Mouse (Mus musculus): ENCODE results near the gene Polr2l. TPM values are rescaled to one million over a fixed set of nuclear protein-coding genes. Genes with fewer than 3 reads are reported as not detected.
A peak's percentile ranks its signal among the peaks of the same experiment; 100 is the strongest.

The Polr2l gene
- total and polyA plus RNA-seq, 2 experiments from 2014 or later = 17.4 to 81.3 TPM

DNA sequence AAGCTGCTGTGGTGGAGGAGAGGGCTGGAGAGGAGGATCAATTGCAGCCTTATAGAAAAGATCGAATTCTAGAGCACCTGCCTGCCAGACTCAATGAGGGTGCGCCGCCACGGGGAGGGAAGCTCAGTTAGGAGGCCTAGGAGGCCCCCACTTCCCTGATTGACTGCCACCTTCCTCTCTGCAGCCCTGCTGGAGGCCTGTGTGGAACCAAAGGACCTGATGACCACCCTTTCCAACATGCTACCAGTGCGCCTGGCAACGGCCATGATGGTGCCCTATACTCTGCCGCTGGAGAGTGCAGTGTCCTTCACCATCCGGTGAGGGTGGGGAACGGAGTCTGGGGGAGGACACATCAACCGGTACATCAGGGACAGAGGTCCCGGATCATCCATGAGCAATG lies 16.3 kb downstream of the Polr2l start:
- ATAC-seq (ENCODE audit: insufficient read depth, low read depth) = no peak
- H3K27me3 ChIP-seq (ENCODE audit: control insufficient read depth, insufficient read depth, low read length) = peaks cover 5% of the 10 kb centered on the region; the same call in 1 of the 2 replicates
- no peaks in the 10 kb centered on the region for H3K9me3 ChIP-seq (replicated peaks; ENCODE audit: control insufficient read depth, low read length)
- peaks cover 26% of the 10 kb centered on the region for H3K4me1 ChIP-seq (ENCODE audit: control insufficient read depth, insufficient read depth)
- TF ChIP-seq EP300 (IDR thresholded peaks at IDR 0.05; ENCODE audit: low read depth) (no peak), CTCF (IDR thresholded peaks at IDR 0.05; ENCODE audit: low read depth) (no peak)
- WGBS = 95% methylated on average over 11 of the region's 11 CpGs
- no peak overlapping the region for H3K4me3 ChIP-seq (ENCODE audit: low read depth, low read length)
- no peak overlapping the region for H3K9ac ChIP-seq (replicated peaks; ENCODE audit: low read depth, low read length)
- H3K4me2 ChIP-seq (ENCODE audit: low read depth, low read length) = no peak overlapping the region
- DNase-seq (ENCODE audit: low spot score) = no peak
- no peak overlapping the region for H3K27ac ChIP-seq (ENCODE audit: low read depth)
- H3K36me3 ChIP-seq (replicated peaks; ENCODE audit: control insufficient read depth, insufficient read depth, low read length) = peaks cover 33% of the 10 kb centered on the region

DNA sequence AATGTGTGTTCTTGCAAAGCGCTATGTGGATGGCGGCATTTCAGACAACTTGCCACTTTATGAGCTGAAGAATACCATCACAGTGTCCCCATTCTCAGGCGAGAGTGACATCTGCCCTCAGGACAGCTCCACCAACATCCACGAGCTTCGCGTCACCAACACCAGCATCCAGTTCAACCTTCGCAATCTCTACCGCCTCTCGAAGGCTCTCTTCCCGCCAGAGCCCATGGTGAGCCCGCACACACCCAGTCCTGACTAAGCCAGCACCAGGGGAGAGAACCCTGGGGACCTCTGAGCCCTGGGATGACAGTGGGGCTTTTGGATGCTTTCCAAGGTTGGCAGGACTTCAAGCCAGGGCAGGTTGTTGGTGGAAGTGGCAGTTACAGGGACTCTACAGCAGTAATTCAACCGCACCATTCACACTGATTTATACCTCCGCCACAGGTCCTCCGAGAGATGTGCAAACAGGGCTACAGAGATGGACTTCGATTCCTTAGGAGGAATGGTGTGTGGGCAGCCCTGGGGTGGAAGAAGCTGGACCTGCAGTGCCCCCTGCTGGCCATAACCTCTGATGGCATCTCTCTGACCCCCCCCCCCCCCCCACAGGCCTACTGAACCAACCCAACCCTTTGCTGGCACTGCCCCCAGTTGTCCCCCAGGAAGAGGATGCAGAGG lies 16.8 kb downstream of the Polr2l start:
- Histone ChIP-seq H3K36me3 (replicated peaks; ENCODE audit: control insufficient read depth, insufficient read depth, low read length) (peaks cover 33% of the 10 kb centered on the region), H3K4me1 (ENCODE audit: control insufficient read depth, insufficient read depth) (peaks cover 26% of the 10 kb centered on the region), H3K9me3 (replicated peaks; ENCODE audit: control insufficient read depth, low read length) (no peaks in the 10 kb centered on the region), H3K27ac (ENCODE audit: low read depth) (no peak overlapping the region), H3K9ac (replicated peaks; ENCODE audit: low read depth, low read length) (no peak overlapping the region), H3K4me2 (ENCODE audit: low read depth, low read length) (no peak overlapping the region), H3K4me3 (ENCODE audit: low read depth, low read length) (no peak overlapping the region), H3K27me3 (ENCODE audit: control insufficient read depth, insufficient read depth, low read length) (no peaks in the 10 kb centered on the region)
- ATAC-seq (ENCODE audit: insufficient read depth, low read depth) (no peak), DNase-seq (ENCODE audit: low spot score) (peak; percentile 48)
- TF ChIP-seq EP300 (IDR thresholded peaks at IDR 0.05; ENCODE audit: low read depth) (no peak), CTCF (IDR thresholded peaks at IDR 0.05; ENCODE audit: low read depth) (peak; percentile 47)
- 79% methylated on average over 15 of the region's 15 CpGs for WGBS

DNA sequence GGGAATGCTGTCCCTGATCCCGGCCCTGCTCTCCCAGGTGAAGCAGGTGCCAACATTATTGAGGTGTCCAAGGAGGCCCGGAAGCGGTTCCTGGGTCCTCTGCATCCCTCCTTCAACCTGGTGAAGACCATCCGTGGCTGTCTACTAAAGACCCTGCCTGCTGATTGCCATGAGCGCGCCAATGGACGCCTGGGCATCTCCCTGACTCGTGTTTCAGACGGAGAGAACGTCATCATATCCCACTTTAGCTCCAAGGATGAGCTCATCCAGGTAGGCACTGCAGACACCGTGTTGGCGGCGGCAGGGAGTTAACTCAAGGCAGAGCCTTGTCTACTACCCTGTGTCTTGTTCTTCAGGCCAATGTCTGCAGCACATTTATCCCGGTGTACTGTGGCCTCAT lies 17.7 kb downstream of the Polr2l start:
- DNase-seq (ENCODE audit: low spot score) (no peak), ATAC-seq (ENCODE audit: insufficient read depth, low read depth) (no peak)
- H3K36me3 ChIP-seq (replicated peaks; ENCODE audit: control insufficient read depth, insufficient read depth, low read length) = peaks cover 33% of the 10 kb centered on the region
- no peaks in the 10 kb centered on the region for H3K27me3 ChIP-seq (ENCODE audit: control insufficient read depth, insufficient read depth, low read length)
- H3K9ac ChIP-seq (replicated peaks; ENCODE audit: low read depth, low read length) = no peak overlapping the region
- H3K9me3 ChIP-seq (replicated peaks; ENCODE audit: control insufficient read depth, low read length) = no peaks in the 10 kb centered on the region
- WGBS = 88% methylated on average over 14 of the region's 14 CpGs
- no peak for TF ChIP-seq EP300 (IDR thresholded peaks at IDR 0.05; ENCODE audit: low read depth)
- no peak for TF ChIP-seq CTCF (IDR thresholded peaks at IDR 0.05; ENCODE audit: low read depth)
- H3K4me1 ChIP-seq (ENCODE audit: control insufficient read depth, insufficient read depth) = peaks cover 26% of the 10 kb centered on the region
- H3K27ac ChIP-seq (ENCODE audit: low read depth) = peak overlapping the region; percentile 98; the same call in 1 of the 2 replicates
- H3K4me3 ChIP-seq (ENCODE audit: low read depth, low read length) = no peak overlapping the region
- H3K4me2 ChIP-seq (ENCODE audit: low read depth, low read length) = peak overlapping the region; percentile 64; the same call in 1 of the 2 replicates

DNA sequence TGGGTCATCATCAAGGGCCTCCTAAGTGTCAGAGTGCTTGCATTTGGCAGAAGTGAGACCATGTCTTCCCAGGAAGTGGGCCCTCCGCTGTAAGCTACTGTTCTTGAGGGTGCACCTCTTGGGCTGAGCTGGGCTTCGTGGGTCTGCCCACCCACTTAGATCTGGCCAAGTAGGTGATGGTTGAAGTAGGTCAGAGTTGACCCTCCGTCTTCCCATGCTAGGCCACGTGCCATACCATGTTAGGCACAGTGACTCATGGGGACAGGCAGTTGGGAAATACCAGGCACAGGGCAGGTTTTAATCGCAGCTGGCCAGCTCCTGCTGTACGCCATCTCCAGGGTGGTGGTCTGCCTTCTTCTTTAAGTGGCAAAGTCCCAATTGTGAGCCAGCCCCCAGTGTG lies 18.2 kb downstream of the Polr2l start:
- Histone ChIP-seq H3K4me1 (ENCODE audit: control insufficient read depth, insufficient read depth) (peaks cover 26% of the 10 kb centered on the region), H3K9me3 (replicated peaks; ENCODE audit: control insufficient read depth, low read length) (no peaks in the 10 kb centered on the region), H3K27ac (ENCODE audit: low read depth) (peak overlapping the region; percentile 98), H3K4me2 (ENCODE audit: low read depth, low read length) (peak overlapping the region; percentile 64), H3K4me3 (ENCODE audit: low read depth, low read length) (peak overlapping the region; percentile 65), H3K9ac (replicated peaks; ENCODE audit: low read depth, low read length) (peak overlapping the region; percentile 83; the same call in 1 of the 2 replicates), H3K36me3 (replicated peaks; ENCODE audit: control insufficient read depth, insufficient read depth, low read length) (peaks cover 36% of the 10 kb centered on the region), H3K27me3 (ENCODE audit: control insufficient read depth, insufficient read depth, low read length) (no peaks in the 10 kb centered on the region)
- DNase-seq (ENCODE audit: low spot score) (peak; percentile 31), ATAC-seq (ENCODE audit: insufficient read depth, low read depth) (no peak)
- TF ChIP-seq EP300 (IDR thresholded peaks at IDR 0.05; ENCODE audit: low read depth) (no peak), CTCF (IDR thresholded peaks at IDR 0.05; ENCODE audit: low read depth) (no peak)
- 73% methylated on average over 6 of the region's 6 CpGs for whole genome bisulfite sequencing

DNA sequence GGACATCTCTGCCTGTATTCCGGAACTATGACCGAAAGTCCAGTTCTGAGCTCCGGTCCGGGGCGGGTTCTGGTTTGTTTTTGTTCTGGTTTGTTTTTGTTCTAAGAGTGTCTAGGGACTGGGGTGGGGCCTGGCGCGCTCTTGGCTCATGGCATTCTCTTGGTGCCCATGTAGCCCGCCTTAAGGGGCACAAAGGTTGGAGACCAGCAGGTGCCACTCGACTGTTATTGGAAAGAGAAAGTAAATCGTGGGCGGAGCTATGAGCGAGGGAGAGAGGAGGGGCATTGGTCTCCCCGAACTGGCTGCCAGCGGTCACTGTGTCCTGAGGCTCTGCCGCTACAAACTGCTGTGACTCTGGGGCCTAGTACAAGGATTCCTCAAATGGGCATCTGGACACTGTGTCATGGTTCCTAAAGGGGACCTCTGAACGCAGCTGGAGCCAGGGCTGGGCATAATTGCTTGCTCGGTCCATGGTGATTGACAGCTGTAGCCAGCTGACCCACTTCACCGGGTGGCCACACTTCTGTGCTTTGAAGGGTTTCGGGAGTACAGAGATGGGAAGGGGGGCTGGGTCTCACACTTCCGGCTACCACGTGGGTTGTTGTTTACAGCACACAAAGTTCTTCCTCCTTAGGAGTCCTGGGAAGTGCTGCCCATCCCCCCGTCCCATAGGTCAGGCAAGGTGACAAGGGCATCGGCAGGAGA lies 19.2 kb downstream of the Polr2l start:
- Histone ChIP-seq H3K9me3 (replicated peaks; ENCODE audit: control insufficient read depth, low read length) (no peaks in the 10 kb centered on the region), H3K36me3 (replicated peaks; ENCODE audit: control insufficient read depth, insufficient read depth, low read length) (peaks cover 45% of the 10 kb centered on the region), H3K4me1 (ENCODE audit: control insufficient read depth, insufficient read depth) (peaks cover 18% of the 10 kb centered on the region), H3K4me3 (ENCODE audit: low read depth, low read length) (peak overlapping the region; percentile 65), H3K27ac (ENCODE audit: low read depth) (peak overlapping the region; percentile 98), H3K27me3 (ENCODE audit: control insufficient read depth, insufficient read depth, low read length) (no peaks in the 10 kb centered on the region), H3K4me2 (ENCODE audit: low read depth, low read length) (peak overlapping the region; percentile 64), H3K9ac (replicated peaks; ENCODE audit: low read depth, low read length) (peak overlapping the region; percentile 83)
- ATAC-seq (ENCODE audit: insufficient read depth, low read depth) (peak; percentile 63), DNase-seq (ENCODE audit: low spot score) (peak; percentile 88)
- TF ChIP-seq EP300 (IDR thresholded peaks at IDR 0.05; ENCODE audit: low read depth) (peak; percentile 91), CTCF (IDR thresholded peaks at IDR 0.05; ENCODE audit: low read depth) (0 out of 2 replicates have a peak, but pooled peaks have one; percentile 7)
- under 1% methylated on average over 23 of the region's 23 CpGs for WGBS
